Mouse (Mus musculus): ENCODE data around the gene Cfap65.

- TF ChIP-seq POLR2A (IDR thresholded peaks at IDR 0.05; ENCODE audit: low read depth, low read length) (no peak), CTCF (conservative IDR thresholded peaks at IDR 0.05; ENCODE audit: insufficient read depth, insufficient read length, low read depth, low read length) (no peak)
Observed at GRCm38 (mm10) chr1:74947986-74948670, 12.7 kb upstream of the Cfap65 start.
